Mouse (Mus musculus) spleen, adult 2 months (tissue): ENCODE results near the gene Ptprc.

Experiments
- CTCF ChIP-seq: fragments of 200-500 bp; IDR thresholded peaks from 2 replicates; pipeline ENCODE4 v1.5.1; 2011; ENCODE audit warnings: mild to moderate bottlenecking, inconsistent platforms; ENCODE audit not compliant: insufficient read depth, insufficient read length, insufficient replicate concordance; ENCODE audit errors: extremely low read depth
- POLR2A ChIP-seq: fragments of 200-500 bp; IDR thresholded peaks from 2 replicates; pipeline ENCODE4 v1.6.1; 2011; ENCODE audit warnings: low read depth, low read length, inconsistent platforms

GRCm38 (mm10) chr1:138174705-138175492 is 609 bp downstream of the Ptprc start:
- no peak for TF ChIP-seq CTCF
- TF ChIP-seq POLR2A: peak; percentile 75; the same call in 1 of the 2 replicates
